Mouse (Mus musculus): ENCODE measurements around the gene Acot7. TPM values are rescaled to one million over a fixed set of nuclear protein-coding genes. Genes with fewer than 3 reads are reported as not detected.

The Acot7 gene
- total RNA-seq, 2 experiments from 2014 or later, result 12.5 to 13.2 TPM

GRCm38 (mm10) chr4:152303172-152303571, 125.2 kb downstream of the Acot7 start:
- intact Hi-C loops (cut with DNase I; ENCODE audit: low total_unique reads), result no loop called here
- no peak for DNase-seq

- intact Hi-C loops (cut with DNase I; ENCODE audit: low total_unique reads), result no loop called here
These were observed 126.8 kb downstream of the Acot7 start for GRCm38 (mm10) chr4:152304685-152305084.

GRCm38 (mm10) chr4:152305991-152306390, 128.1 kb downstream of the Acot7 start:
- intact Hi-C loops (cut with DNase I; ENCODE audit: low total_unique reads), result no loop called here
- no peak for DNase-seq

More at GRCm38 (mm10) chr4:152304685-152305084, 126.8 kb downstream of the Acot7 start:
- DNase-seq, result no peak

GRCm38 (mm10) chr4:152307542-152307941, 129.6 kb downstream of the Acot7 start:
- intact Hi-C loops (cut with DNase I; ENCODE audit: low total_unique reads), result no loop called here
- DNase-seq, result no peak

GRCm38 (mm10) chr4:152312186-152312585, 134.3 kb downstream of the Acot7 start:
- intact Hi-C loops (cut with DNase I; ENCODE audit: low total_unique reads), result no loop called here
- DNase-seq, result no peak

- no peak for DNase-seq
- intact Hi-C loops (cut with DNase I; ENCODE audit: low total_unique reads), result no loop called here
These were observed 135.3 kb downstream of the Acot7 start for GRCm38 (mm10) chr4:152313211-152313632.

- intact Hi-C loops (cut with DNase I; ENCODE audit: low total_unique reads), result no loop called here
- no peak for DNase-seq
These were observed 136.0 kb downstream of the Acot7 start for GRCm38 (mm10) chr4:152313934-152314333.

- DNase-seq, result no peak
- intact Hi-C loops (cut with DNase I; ENCODE audit: low total_unique reads), result no loop called here
These were observed 137.7 kb downstream of the Acot7 start for GRCm38 (mm10) chr4:152315498-152316213.

- DNase-seq, result no peak
- intact Hi-C loops (cut with DNase I; ENCODE audit: low total_unique reads), result no loop called here
These were observed 139.7 kb downstream of the Acot7 start for GRCm38 (mm10) chr4:152317631-152318033.

GRCm38 (mm10) chr4:152318517-152319234, 140.7 kb downstream of the Acot7 start, which contains the start of gene Rnf207:
TSS of gene Rnf207 (minus strand) at chr4:152318993.
- peak; percentile 51 for DNase-seq
- intact Hi-C loops (cut with DNase I; ENCODE audit: low total_unique reads), result no loop called here

Other genes with a start within 250 kb of the Acot7 start
- gene Dnajc11, start 244.4 kb upstream of the Acot7 start, total RNA-seq (2021), result 10 to 100 TPM; 66.1 to 75.2 TPM
- gene Thap3, start 189.1 kb upstream of the Acot7 start, total RNA-seq (2021), result 10 to 100 TPM; 28.0 to 32.2 TPM
- gene Phf13, start 181.9 kb upstream of the Acot7 start, total RNA-seq (2021), result 1 to 10 TPM; 4.1 to 4.4 TPM
- gene Klhl21, start 169.3 kb upstream of the Acot7 start, total RNA-seq (2021), result 10 to 100 TPM; 26.9 to 31.8 TPM
- gene Zbtb48, start 150.5 kb upstream of the Acot7 start, total RNA-seq (2021), result 1 to 10 TPM; 1.8 to 3.3 TPM
- gene Tas1r1, start 139.6 kb upstream of the Acot7 start, total RNA-seq (2021), result 1 to 10 TPM in 1 of 2 experiments, under 1 TPM in 1; 0.80 to 1.3 TPM
- gene Nol9, start 138.8 kb upstream of the Acot7 start, total RNA-seq (2021), result 1 to 10 TPM; 7.7 to 9.1 TPM
- 10 to 100 TPM; 11.2 to 17.1 TPM for gene Plekhg5, start 105.6 kb upstream of the Acot7 start, total RNA-seq (2021)
- 1 to 10 TPM in 1 of 2 experiments, under 1 TPM in 1; 0.74 to 1.1 TPM for gene Tnfrsf25, start 62.2 kb upstream of the Acot7 start, total RNA-seq (2021)
- gene Espn, start 25.8 kb upstream of the Acot7 start, total RNA-seq (2021), result under 1 TPM; 0.58 to 0.90 TPM
- gene Hes2, start 19.3 kb upstream of the Acot7 start, total RNA-seq (2021), result not detected
- gene Gpr153, start 96.1 kb downstream of the Acot7 start, total RNA-seq (2021), result 10 to 100 TPM; 18.0 to 21.0 TPM
- gene Hes3, start 113.5 kb downstream of the Acot7 start, total RNA-seq (2021), result not detected
- gene Icmt, start 119.1 kb downstream of the Acot7 start, total RNA-seq (2021), result 10 to 100 TPM; 16.0 to 19.0 TPM
- not detected for gene Rnf207, start 140.9 kb downstream of the Acot7 start, total RNA-seq (2021)
- gene Rpl22, start 147.6 kb downstream of the Acot7 start, total RNA-seq (2021), result 100 to 1,000 TPM; 233 to 251 TPM
- gene Chd5, start 160.5 kb downstream of the Acot7 start, total RNA-seq (2021), result under 1 TPM; 0.11 to 0.45 TPM